Mouse (Mus musculus) telencephalon, adult 2 months (tissue): ENCODE measurements around the gene Arrdc5.
A peak's percentile ranks its signal among the peaks of the same experiment; 100 is the strongest.

ENCODE experiments used
- DNase-seq: peaks from one replicate; pipeline ENCODE4 v3.0.0-alpha.2; 2011; ENCODE audit warnings: low read depth, low spot score

Gene Arrdc5

GRCm38 (mm10) chr17:56303847-56304586 is 3.9 kb upstream of the Arrdc5 start:
- peak; percentile 67 for DNase-seq

DNA sequence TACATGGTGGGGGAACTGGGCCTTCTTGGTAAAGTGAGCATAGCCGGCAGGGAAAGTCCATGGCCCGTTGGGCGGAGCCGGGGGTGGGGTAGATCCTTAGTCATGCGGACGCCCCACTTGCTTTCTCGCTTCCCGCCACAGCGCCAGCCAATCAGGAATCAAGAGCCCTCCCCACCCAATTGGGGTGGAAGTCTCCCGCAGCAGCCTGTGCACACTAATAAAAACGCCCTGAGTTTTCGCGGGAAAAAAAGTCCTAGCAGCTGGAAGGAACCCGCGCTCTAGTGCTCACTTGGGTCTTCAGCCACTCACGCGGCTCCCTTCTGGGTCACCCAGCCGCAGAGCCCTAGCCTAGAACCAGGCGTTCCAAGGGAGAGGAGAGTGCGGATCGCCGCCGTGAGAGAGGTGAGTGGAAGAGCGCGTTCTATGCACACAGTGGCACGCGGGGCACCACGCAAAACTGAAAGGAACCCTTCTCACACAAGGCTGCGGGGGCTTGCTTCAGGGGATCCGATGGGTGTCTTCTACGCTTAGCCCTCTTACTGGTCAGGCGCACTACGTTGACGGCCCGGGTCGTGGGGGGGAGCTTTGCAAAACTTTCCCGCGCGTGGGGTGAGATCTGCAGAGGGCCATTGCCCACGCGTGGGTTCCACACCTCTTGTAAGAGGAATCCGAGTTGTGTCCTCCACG is 3.2 kb upstream of the Arrdc5 start, which contains the start of gene Uhrf1:
Gene Uhrf1, plus strand, starts transcription at position 162 of the 687 bp plus-strand sequence.
- DNase-seq: no peak

DNA sequence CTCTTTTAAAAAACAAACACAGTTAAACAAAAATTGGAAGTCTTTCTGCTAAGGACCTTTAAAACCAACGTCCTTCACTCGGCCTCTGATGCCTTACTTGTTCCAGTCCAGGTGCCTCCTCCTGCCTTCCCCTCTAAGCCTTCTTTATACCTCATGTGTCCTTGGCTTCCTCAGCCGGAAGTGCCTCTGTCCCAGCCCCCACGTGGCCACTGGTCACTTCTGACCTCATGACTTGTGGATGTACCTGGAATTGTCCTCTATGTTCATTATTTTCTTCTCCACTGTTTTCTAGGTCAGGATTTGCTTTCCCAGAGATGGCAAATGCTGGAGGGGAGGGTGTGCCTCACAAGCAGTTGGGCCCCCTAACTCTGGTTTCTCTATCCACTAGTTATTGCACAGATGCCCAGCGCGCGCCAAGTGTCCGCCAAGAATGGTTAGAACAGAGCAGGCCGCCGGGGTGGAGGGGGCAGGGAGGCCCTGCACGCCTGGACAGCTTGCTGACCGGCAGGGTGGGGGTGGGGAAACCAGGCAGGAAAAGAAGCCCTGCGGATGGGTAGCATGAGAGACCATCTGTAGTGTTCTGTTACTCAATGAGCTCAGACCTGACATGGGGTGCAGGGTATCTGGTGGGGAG is 2.4 kb upstream of the Arrdc5 start:
- DNase-seq: no peak

GRCm38 (mm10) chr17:56298238-56298637 is 1.8 kb downstream of the Arrdc5 start:
- DNase-seq: no peak

DNA sequence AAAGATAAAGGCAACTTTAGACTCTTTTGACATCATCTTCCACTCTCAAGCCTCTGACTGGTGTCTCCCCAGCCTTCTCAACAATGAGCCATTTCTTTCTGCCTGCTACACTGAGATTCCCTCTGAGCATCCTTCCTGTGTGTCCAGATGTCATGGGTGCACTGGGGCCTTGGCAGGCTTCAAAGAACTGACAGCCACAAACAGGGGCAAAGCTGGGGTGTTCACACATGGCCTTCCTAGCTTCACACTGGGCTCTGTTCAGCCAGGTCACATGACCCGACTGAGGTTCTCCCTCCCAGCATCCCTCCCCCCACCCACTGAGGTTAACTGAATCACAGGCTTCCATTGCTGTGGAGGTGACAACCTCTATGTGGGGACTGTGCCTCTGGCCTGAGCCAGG is 3.9 kb downstream of the Arrdc5 start:
- DNase-seq: no peak

DNA sequence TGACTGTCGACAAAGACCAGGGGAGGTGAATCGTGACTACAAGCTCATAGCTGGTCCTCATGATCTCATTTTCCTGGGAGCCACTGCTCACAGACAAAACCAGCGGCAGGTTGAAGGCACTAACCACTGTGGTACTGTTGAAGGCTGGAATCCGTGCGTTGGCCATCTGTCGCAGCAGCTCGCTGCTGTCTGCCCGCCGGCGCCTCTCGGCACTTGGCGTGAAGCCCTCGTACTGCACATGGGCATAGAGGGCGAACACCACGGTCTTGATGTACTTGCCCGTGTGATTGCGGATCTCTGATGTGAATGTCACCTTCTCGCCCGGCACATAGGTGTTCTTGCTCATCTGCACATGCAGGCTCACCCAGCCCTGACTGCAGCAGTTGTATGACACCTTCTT is 5.8 kb downstream of the Arrdc5 start:
- DNase-seq: no peak

DNA sequence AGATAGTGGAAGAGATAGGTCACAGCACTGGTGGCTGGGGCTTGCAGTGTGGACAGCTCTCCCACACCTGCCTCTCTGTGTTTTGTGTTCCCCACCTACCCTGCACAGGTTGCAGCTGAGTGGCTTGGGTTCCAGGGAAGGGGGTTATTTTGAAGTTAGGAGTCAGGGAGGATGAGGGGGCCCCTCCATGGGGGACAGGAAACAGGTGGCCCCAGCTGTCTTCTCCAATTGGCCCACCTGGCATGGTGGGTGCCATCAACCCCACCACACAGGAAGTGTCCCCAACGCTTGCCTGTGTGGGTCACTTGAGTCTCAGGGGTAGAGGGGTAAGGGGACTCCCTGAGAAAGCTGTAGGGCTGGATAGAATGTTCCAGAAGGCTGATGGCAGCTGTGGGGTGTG is 6.8 kb downstream of the Arrdc5 start:
- DNase-seq: no peak

DNA sequence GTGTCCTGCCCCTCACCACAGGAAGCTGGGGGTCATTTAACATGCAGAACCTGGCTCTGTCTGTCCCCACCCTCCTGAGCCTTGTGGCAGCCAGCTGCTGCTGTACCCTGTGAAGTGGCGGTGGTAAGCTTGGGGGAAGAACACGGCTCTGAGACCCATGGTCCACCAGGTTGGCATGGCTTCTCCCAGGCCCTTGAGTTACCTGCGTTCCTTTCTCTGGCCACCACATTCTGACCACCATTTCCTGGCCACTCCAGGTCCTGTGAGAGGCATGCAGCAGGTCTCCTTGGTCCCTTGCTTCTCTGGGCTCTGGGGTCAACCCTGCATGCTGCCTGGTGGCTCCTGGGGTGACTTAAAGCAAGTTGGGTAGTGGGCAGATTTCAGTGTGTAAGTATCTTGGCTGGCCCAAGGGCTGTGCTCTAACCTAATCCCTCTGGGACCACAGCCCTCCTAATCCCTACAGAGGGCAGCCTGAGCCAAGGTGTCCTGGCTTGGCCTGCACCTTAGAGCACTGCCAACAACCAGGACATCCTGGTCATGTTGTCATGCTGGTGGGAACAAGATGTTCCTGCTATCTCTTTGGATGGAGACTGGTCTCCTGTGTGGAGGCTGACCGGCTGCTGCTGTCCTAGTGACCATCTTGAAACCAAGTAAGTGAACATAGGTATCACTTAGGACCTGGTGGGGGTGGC is 7.4 kb downstream of the Arrdc5 start, which contains the start of gene Plin3:
Gene Plin3, minus strand, starts transcription at position 343 of the 692 bp plus-strand sequence.
- no peak for DNase-seq

- no peak for DNase-seq
Observed at GRCm38 (mm10) chr17:56291826-56292475, 8.1 kb downstream of the Arrdc5 start.

- DNase-seq: no peak
Observed at GRCm38 (mm10) chr17:56291171-56291511, 8.9 kb downstream of the Arrdc5 start.

DNA sequence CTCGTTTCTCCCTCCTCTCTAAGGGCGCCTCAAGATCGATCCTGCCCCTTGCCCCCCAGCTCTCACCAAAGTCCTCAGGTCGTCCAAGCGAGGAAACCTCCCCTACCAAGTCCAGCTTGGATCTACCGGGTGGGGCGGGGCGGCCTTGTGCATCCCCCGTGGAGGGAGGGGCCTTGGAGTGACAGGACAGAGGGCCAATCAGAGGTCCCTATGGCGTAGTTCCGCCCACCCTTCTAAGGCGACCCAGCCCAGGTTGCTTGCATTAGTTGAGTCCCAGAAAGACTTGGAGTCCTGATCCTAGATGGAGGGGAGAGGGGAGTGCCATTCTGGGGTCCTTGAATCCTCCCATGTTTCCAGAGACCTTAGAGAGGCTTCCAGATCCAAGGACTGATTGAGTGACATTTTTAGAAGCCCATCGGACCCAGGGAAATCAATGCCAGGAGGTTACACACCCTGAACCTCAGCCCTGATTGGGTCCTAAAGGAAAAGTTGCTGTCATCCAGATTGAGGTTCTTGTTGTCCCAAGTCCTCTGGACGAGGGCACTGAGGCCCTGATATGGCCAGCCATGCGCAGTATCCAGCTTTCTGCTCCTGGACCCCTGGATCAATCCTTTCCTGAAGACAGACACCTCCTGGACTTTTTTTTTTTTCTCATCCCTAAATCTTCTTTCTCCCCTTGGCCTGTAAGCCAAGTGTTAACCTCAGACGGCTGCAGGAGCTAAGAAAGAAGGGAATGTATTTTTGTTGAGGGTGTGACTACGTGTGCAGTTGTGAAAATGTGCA is 9.5 kb downstream of the Arrdc5 start:
- no peak for DNase-seq

GRCm38 (mm10) chr17:56289371-56290331 is 10.4 kb downstream of the Arrdc5 start:
- no peak for DNase-seq

DNA sequence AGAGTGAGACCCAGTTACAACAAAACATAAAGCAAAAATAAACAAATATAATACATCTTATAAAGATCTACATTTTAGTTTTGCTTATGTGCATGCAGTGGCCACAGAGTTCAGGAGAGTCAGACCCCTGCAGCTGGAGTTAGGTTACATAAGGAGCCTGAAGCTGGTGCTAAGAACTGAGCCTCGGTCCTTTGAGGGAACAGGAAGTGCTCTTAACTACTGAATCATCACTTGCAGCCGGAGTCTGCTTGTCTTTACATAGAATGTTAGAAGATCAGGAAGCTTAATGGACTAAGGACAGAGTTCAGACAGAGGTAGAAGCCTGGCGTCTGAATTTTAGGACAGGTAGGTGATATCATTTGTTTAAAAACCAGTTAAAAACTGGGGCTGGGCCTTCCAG is 11.2 kb downstream of the Arrdc5 start:
- DNase-seq: no peak

DNA sequence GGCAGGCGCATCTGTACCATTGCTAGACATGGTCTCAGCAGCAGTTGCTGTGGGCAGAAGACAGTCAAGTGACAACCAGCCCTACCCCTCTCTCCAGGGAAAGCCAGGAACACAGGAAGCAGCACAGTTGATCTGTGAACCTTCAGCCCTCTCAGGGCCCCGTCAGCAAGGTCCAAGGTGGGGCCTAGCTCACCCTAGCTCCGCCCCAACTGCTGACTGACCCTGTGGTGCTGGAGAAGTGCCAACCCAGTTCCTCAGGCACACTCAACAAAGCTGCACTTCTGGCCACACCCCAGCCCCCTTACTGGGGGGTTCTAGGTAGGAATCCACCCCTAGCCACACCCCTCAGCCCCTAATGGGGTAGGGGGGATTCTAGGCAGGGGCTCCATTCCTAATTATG is 12.3 kb downstream of the Arrdc5 start:
- no peak for DNase-seq

DNA sequence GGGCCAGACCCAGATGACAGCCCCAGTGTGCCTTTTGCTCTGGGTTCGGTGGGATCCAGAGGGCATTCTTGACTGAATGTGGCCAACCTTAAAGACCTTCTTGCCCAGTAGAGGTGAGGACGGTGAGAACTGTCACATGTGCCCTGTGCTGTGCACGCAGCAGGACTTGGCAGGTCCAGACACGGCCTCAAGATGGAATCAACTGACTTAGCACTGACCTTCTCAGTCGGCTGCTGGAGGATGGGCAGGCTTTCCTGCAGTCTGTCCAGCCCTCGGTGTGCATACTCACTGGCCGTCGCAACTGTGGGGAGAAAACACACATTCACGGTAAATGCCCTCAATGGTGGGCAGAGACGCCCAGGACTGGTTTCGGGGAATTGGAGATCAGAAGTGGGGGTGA is 14.1 kb downstream of the Arrdc5 start:
- DNase-seq: no peak

- DNase-seq: peak; percentile 59
Observed at GRCm38 (mm10) chr17:56283316-56283715, 16.8 kb downstream of the Arrdc5 start.

GRCm38 (mm10) chr17:56282802-56283201 is 17.3 kb downstream of the Arrdc5 start:
- DNase-seq: no peak

DNA sequence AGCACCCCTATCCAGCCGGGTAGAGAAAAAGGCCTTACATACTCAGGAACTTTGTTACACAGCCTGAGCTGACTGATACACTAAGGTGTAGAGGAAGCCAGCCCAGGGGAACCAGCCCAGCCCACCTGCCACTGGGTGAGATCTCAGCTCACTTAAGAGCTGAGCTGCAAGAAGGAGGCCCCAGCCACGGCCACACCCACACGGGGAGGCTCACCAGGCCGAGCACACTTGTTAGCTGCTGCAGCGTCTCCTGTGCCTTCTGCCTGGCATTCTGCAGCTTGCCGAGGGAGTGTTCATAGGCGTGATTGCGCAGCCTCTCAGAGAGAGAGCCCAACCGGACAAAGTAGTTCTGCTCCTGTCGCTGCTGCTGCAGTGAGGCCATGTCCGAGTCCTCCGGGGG is 18.9 kb downstream of the Arrdc5 start:
- no peak for DNase-seq

- no peak for DNase-seq
Observed at GRCm38 (mm10) chr17:56279481-56280155, 20.5 kb downstream of the Arrdc5 start.
